Mouse (Mus musculus): ENCODE measurements around the gene Trip10.

Gene Trip10

GRCm38 (mm10) chr17:57292302-57292701 is 43.0 kb downstream of the Trip10 start:
- DNase-seq (ENCODE audit: low spot score) = no peak

GRCm38 (mm10) chr17:57292968-57293367 is 43.7 kb downstream of the Trip10 start:
- no peak for DNase-seq (ENCODE audit: low spot score)

GRCm38 (mm10) chr17:57295935-57296334 is 46.7 kb downstream of the Trip10 start:
- DNase-seq (ENCODE audit: low spot score) = no peak

GRCm38 (mm10) chr17:57297040-57297439 is 47.8 kb downstream of the Trip10 start:
- no peak for DNase-seq (ENCODE audit: low spot score)

GRCm38 (mm10) chr17:57305593-57305992 is 56.3 kb downstream of the Trip10 start:
- no peak for DNase-seq (ENCODE audit: low spot score)

GRCm38 (mm10) chr17:57307074-57307473 is 57.8 kb downstream of the Trip10 start:
- DNase-seq (ENCODE audit: low spot score) = no peak

GRCm38 (mm10) chr17:57311801-57312200 is 62.5 kb downstream of the Trip10 start:
- no peak for DNase-seq (ENCODE audit: low spot score)

Data from urinary bladder, postnatal 10 days (tissue).